Mouse (Mus musculus) MEL (cell line): ENCODE measurements around the gene Tmbim1.

Experiments used
- BHLHE40 ChIP-seq: IDR thresholded peaks from 2 replicates; pipeline ENCODE4 v1.6.1; 2012; ENCODE audit warnings: low read depth, mild to moderate bottlenecking, inconsistent platforms, low read length, improper control_type of control experiment, borderline replicate concordance
- CTCF ChIP-seq, 3 experiments: IDR thresholded peaks in 2 of 3; conservative IDR thresholded peaks in 1 of 3; 2 replicates each; pipeline ENCODE4 v1.5.1; 2011 to 2012; ENCODE audit warnings: low read length in 3 of 3, low read depth in 2 of 3, mild to moderate bottlenecking in 2 of 3, improper control_type of control experiment in 1 of 3, inconsistent platforms in 1 of 3, mixed read lengths in 1 of 3, moderate library complexity in 1 of 3; ENCODE audit not compliant: control insufficient read depth in 1 of 3, insufficient read depth in 1 of 3, poor library complexity in 1 of 3, severe bottlenecking in 1 of 3
- ELF1 ChIP-seq: IDR thresholded peaks from 2 replicates; pipeline ENCODE4 v1.6.1; 2014; ENCODE audit warnings: low read depth, mild to moderate bottlenecking, inconsistent platforms, low read length, improper control_type of control experiment, moderate library complexity
- EP300 ChIP-seq, 2 experiments: IDR thresholded peaks; 2 replicates each; pipeline ENCODE4 v1.6.1; 2011; ENCODE audit warnings: improper control_type of control experiment in 2 of 2, low read length in 2 of 2, low read depth in 1 of 2, mild to moderate bottlenecking in 1 of 2
- JUND ChIP-seq: IDR thresholded peaks from 2 replicates; pipeline ENCODE4 v1.6.1; 2011; ENCODE audit warnings: low read depth, mild to moderate bottlenecking, improper control_type of control experiment, low read length
- MAZ ChIP-seq: IDR thresholded peaks from 2 replicates; pipeline ENCODE4 v1.6.1; 2012; ENCODE audit warnings: low read depth, mild to moderate bottlenecking, inconsistent platforms, low read length, improper control_type of control experiment
- USF1 ChIP-seq: IDR thresholded peaks from 2 replicates; pipeline ENCODE4 v1.6.1; 2014; ENCODE audit warnings: low read depth, mild to moderate bottlenecking, inconsistent platforms, low read length, improper control_type of control experiment, moderate library complexity
- ZC3H11A ChIP-seq: IDR thresholded peaks from 2 replicates; pipeline ENCODE4 v1.6.1; 2012; ENCODE audit warnings: low read depth, mild to moderate bottlenecking, inconsistent platforms, low read length, improper control_type of control experiment

DNA sequence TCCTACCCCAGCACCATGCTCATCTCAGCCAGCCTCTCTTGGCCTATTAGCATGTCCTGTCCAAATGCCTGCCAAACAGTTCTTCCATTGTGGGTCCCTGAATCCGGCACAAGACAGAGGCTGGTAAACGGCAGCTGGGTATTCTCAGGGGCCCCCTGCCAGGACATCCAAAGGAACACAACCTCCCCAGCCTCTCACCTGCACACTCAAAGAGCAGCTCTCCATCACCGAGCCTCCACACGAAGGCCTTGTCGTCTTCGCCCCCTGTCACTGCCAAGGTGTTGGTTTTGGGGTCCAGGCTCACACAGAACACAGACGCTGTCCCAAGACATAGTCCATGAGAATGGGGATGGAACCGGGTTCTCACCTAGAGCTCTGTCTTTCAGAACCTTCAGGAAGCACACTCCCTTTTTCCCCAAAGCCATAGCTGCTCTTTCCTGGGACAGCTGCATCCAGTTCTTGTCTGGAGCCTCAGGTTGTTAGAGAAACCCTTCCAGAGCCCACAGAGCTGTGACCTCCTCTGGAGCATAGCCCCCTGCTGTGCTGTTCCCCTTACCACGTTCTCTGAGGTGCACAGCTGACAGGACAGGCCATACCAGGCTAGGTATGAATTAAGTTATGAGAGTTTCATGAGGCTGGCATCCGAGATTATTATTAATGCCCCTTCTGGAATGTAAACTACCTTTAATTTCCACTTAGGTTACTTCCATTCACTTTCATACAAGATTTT lies 22.4 kb downstream of the Tmbim1 start:
- TF ChIP-seq ELF1 (no peak), ZC3H11A (no peak), EP300 (IDR thresholded peaks at IDR 0.05; ENCODE audit: low read depth in 1 of 2, low read length in 2 of 2) (no peak), BHLHE40 (no peak), CTCF (IDR thresholded peaks at IDR 0.05 in 2 of 3, conservative IDR thresholded peaks at IDR 0.05 in 1 of 3; ENCODE audit: control insufficient read depth in 1 of 3, insufficient read depth in 1 of 3, low read depth in 2 of 3, low read length in 3 of 3, poor library complexity in 1 of 3, severe bottlenecking in 1 of 3) (no peak), MAZ (no peak), USF1 (no peak), JUND (no peak)
